Mouse (Mus musculus): Measurements from ENCODE around the gene Stk32c. TPM values are rescaled to one million over a fixed set of nuclear protein-coding genes. Genes with fewer than 3 reads are reported as not detected.

The Stk32c gene
- polyA plus RNA-seq, 1 experiment: 130 TPM

DNA sequence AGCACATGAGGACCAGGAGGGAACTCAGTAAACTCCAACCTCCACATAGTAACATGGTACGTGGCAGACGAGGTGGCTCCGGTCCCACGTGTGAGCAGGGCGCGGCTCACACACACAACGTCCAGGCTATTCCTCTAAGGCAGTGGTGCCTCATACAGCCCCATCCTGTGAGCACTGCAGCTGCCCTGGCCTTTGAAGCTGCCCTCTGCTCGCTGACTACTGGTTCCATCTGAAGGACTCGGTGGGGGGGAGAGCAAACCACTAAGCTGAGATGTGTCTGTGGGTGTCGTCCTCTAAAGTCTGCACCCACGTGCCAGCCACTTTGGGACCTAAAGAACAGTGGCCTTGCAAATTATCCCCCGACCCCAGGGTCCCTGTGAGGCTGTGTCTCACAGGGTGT lies 17.1 kb upstream of the Stk32c start:
- no peak for DNase-seq (ENCODE audit: extremely low spot score in 1 of 2, low spot score in 1 of 2)

DNA sequence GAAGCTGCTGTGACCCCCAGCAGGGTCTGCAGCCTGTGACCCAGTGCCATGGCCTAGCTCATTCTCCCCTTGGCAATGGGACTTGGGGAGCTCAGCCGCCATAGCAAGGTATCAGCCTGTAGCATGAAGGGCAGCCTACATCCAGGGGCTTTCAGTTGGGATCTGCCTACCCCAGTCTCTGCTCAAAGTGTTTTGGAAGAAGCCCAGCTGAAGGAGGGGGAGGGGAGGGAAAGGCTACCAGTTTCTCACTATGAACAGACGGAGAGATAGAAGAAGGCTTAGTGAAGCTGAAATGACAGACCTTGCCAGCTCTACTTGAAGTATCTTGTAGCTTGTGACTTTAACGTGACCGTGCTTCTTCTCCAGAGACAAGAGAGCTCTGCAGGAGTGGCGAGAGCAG lies 16.7 kb upstream of the Stk32c start:
- DNase-seq (ENCODE audit: extremely low spot score in 1 of 2, low spot score in 1 of 2): no peak

DNA sequence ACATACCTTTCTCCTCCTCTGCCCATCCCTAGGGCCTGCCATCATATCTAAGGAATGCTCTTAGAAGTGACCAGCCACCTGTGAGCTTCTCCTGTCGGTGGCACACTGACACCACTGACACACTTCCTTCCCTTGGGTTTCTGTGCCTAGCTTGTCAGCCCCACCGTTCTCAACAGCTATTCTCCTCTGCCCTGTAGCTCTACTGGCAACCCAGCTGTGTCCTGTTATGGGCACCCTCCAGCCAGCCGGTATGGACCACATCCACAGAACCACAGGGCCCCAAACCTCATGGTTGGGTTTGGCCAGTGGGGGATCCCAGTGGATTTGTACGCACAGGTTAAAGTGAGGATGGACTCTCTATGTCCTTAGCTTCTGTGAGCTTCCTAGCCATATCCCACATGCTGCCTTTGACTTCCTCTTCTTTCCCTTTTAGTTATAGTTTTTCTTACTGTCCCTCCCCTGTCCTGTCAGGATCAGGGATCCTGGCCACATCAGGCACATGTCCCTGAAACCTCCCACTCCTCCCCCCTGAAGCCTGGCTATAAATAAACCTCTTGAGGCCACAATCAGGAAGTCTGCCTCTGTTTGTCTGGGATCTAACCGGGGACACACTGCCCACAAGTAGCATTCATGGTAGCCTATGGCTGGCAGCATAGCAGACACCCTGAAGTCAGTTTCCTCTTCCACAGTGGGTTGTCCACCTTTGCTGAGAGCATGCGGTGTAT lies 15.5 kb upstream of the Stk32c start:
- DNase-seq (ENCODE audit: extremely low spot score in 1 of 2, low spot score in 1 of 2): no peak

DNA sequence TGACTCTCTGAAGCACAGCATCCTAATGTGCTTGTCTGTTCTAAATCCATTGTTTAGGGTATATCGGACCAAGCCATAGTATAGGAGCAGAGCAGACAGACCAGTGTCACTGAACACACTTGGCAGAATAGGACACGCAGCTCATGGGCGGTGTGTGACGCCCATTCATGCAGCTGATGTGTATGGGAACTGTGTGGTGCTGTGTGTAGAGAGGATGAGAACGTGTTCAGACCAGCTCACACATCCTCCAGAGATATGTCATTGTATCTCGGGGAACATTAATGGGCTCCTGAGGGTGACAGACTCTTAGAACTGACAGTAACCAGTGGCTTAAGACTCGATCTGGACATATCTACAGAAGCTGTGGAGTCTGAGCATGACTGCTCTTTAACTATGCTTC lies 13.3 kb upstream of the Stk32c start:
- no peak for DNase-seq (ENCODE audit: extremely low spot score in 1 of 2, low spot score in 1 of 2)

DNA sequence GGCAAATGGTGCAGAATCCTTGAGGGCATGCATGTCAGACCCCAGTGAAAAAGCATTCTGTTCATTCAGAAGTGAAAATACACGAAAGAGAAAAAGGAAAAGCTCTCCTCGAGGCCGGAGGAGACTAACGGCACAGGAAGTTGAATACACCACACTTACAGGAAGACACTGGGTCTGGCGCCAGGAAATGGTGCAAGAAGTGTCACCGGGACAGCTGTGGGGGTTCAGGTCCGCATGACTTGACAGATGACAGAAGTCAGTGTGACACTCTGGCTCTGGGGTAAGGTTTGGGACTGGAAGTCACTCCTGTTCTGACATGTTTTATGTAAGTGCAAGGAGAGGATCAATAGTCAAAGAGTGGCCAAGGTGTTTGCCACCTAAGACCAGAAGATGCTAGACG lies 11.6 kb upstream of the Stk32c start:
- no peak for DNase-seq (ENCODE audit: extremely low spot score in 1 of 2, low spot score in 1 of 2)

DNA sequence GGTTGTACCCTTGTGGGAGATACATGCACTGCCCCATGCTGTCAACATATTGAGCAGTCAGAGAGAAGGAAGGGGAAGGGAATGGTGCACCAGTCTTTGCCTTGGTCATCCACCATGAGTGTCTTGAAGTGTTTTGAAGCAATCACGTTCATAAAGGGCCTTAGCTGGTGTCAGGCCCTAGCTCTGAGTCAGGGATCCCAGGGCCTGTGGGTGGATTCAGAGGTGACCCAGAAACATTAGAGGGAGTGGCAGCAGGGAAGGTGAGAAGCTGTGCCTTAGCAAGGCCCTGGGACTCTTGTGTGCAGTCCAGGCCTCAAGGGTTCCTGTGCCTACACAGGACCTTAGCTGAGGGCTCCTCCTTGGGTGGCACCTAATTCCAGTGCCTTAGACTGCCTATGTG lies 11.0 kb upstream of the Stk32c start:
- DNase-seq (ENCODE audit: extremely low spot score in 1 of 2, low spot score in 1 of 2): no peak

DNA sequence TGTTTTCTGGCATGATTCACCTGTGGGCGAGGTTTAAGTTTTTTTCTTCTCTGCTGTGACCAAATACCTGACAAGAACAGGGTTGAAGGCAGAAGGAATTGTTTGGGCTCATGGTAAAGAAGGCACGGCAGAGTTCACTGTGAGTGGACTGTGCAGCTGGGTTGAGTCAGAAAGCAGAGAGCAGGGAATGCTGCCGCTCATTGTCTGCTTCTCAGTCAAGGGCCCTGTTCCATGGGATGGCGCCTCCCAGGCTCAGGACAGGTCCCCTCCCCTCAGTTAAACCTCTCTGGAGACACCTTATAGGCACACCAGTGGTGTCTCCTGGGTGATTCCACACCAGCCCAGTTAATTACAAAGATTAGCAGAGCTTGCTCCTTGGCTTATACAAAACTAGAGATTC lies 9.2 kb upstream of the Stk32c start:
- no peak for DNase-seq (ENCODE audit: extremely low spot score in 1 of 2, low spot score in 1 of 2)

DNA sequence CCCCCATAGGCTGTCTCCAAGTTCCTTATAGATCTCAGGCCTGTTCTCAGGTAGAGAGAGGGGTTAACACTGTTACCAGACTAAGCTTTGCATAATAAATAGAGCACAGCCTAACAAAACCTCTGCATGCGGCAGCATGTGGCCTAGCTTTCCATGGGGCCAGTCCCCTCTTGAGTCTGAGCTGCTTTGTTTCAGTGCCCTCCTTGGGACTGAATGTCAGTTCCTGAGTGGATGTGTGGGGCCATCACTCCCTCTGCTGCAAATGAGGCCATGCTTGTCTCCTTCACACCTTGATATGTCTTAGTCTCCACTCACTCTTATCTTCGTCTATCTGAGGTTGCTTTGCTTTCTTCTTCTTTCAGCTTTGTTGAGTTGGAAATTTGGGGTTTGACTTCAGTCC lies 8.7 kb upstream of the Stk32c start:
- no peak for DNase-seq (ENCODE audit: extremely low spot score in 1 of 2, low spot score in 1 of 2)

DNA sequence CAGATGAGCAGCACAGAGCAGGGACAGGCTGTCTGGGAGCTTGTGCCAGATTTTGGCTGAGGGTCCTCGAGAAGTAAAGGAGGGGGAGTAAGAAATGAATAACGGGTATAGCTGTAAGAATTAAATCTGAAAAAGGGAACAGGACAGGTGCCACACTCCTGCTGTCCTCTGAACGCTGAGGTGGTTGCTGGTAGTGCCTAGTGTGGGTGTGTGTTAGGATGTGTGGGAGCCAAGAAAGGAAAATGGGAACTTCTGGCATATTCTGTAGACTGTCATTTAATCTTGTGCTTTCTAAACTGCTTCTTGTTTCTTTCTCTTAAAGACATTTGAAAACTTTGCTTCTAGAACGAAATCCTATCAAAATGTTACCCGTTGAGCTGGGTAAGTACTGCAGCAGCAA lies 8.0 kb upstream of the Stk32c start:
- peak in 1 of 2 experiments; percentile 60 for DNase-seq (ENCODE audit: extremely low spot score in 1 of 2, low spot score in 1 of 2)

DNA sequence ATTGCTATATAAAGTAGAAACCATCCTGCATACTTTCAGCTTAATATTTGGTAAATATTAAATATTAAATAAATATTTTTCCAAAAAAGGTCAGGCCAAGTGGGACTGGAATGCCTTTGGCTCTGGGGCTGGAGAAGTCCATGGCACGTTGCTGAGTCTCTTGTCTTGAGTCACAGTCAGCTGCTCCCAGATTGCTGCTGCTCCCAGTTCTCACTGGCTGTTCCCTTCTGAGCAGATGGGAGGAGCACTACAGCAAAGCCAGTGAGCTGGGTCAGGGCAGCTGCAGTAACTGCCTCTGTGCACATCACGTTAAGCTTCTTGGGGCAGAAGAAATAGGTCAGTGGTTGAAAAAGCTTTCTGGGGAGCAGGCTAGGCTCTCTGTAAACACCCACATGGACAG lies 7.2 kb upstream of the Stk32c start:
- no peak for DNase-seq (ENCODE audit: extremely low spot score in 1 of 2, low spot score in 1 of 2)

DNA sequence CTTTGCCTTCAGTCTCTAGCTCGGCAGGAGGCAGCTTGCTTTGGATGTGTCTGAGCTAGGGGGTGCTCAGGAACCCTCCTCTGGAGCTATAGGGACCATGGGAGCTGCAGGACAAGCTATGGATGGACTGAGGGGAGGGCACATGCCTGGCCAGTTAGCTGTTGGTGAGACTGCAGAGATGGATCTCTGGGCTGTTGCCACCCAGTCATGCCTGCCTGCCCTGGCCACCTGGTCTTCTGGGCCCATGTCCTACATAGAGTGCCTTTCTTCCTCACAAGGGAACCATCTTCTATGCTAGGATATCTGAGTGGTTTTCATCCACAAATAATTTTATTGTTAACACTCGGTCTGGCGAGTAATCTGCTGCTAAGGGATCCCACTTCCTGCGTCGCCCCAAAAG lies 6.4 kb upstream of the Stk32c start:
- no peak for DNase-seq (ENCODE audit: extremely low spot score in 1 of 2, low spot score in 1 of 2)

DNA sequence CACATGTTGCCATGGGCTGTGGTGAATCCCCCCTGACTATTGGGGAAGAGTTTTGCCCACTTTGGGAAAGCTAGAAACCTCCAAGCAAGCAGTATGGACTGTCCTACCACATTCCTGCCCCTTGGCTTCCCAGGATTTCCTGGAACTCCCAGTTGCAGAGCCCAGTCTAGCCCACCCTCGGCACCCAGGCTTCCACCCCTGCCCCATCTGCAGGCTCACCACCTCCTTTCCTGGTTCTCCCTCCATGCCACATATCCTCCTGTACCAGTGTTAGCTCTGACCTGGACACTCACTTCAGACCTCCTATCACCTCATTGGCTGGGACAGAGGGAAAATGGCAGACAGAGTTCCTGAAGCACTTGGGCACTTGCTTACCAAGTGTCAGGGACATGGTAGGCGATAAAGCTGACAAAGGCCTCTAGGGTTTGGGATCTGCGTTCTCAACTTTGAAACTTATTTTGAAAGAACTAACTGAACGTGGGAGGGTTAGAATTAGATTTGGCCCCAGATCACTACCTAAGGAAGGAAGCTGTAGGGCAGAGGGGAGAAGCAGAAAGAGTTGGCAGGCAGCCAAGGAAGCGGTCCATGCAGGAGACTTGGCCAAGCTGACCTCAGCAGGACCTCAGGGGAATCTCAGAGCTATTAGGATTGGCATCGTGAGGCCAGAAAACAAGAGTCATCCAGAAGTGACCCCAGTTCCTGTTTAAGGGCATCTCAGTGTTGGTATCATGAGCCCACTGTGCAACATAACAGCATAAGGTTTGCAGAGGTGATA lies 5.7 kb upstream of the Stk32c start:
- DNase-seq (ENCODE audit: extremely low spot score in 1 of 2, low spot score in 1 of 2): no peak

DNA sequence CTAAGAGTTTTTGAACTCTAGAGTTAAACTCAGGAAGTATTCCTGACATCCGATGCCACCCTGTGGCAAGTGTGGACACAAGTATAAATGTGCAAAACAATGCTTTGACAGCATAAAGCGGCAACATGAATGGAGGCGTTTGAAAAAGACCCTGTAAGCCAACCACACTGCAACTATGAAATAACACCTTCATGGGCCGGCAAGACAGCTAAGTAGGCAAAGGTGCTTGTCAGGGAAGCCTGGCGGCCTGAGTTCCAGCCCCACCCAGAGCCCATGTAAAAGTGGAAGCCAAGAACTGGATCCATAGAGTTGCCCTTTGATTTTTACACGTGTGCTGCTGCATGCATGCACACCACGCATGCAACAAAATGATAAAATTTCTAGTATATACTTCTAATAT lies 3.9 kb upstream of the Stk32c start:
- DNase-seq (ENCODE audit: extremely low spot score in 1 of 2, low spot score in 1 of 2): no peak

DNA sequence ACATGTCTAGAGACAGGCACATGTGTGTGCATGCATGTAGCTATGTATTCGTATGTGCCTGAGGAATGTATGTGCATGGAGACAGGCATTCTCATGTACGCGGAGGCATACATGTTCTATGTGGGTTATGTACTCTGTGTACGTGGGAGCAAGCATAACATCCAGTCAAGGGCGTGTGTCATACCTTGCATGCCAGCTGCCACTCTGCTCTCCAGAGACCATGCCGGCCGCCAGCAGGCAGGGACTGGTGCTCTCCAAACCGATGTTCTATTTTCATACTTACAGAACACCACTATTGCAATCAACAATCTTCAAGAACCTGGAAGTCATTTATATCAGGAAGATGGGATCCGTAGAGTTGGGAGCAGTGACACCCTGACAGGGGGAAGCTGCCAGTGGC lies 3.4 kb upstream of the Stk32c start:
- no peak for DNase-seq (ENCODE audit: extremely low spot score in 1 of 2, low spot score in 1 of 2)

DNA sequence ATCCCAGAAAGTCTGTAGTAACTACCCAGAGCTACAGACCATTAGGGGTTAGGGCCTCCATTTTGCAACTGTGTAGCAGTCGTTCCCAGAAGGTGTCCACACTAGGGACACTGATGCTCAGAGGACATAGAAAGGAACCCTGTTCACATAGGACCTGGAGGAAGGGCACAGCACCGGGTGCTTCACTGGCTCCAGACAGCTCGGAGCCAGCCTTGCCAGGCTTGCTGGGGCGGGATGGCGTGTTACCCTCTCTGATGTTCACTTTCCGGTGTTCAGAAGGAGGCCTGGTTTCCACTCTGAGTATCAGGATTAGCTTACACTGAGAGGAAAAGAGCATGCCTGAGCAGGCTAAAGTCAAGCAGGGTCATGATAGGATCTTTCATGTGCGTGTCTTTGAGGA lies 2.8 kb upstream of the Stk32c start:
- DNase-seq (ENCODE audit: extremely low spot score in 1 of 2, low spot score in 1 of 2): no peak

DNA sequence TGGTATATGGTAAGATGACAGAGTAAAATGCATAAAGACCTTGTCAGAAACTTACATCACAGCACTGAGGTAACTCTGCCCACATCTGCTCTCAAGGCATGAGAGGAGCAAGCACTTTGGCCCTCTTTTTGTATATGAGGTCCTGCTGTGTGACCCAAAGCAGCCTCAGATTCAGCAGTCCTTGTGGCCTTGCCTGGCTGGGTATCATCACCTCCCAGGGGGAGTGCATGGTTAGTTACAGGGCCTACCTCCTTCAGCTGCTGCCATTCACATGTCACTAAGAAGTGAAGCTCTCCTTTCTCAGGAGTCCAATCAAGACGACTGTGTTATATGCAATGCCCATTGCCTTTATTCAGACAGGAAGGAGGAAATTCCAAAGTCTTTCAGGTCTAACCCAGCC lies 2.4 kb upstream of the Stk32c start:
- DNase-seq (ENCODE audit: extremely low spot score in 1 of 2, low spot score in 1 of 2): no peak

DNA sequence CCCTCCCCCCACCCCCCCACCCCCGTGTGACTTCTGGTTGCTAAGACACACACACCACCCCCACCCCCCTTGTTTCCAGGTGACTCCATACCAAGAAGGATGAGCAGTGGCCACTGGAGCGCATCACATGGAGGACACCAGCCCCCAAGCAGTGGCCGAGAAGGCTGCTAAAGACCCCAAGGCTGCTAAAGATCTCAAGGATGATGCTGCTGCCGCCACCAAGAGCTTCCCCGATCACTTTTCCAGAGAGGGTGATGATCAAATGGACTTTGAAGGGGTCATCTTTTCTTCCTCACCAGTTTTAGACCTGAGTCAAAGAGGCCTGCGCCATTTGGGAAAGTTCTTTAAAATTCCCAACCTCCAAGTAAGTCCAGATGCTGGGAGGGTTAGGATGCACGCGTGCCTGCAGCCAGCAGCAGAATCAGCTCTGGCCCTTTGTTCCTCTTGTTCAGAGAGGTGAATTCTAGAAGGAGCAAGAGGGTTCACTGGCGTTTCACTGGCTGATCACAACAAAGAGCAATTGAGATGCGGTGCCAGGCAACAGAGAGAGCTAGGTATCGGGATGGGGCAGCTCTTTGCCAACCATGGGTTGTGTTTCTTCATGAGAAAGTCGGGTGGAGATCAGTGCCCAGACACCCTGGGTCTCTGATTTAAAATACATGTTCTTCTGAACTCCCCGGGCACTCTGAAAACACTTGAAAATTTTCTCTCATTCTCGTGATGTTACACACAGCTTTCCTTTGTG lies 1.7 kb upstream of the Stk32c start:
- DNase-seq (ENCODE audit: extremely low spot score in 1 of 2, low spot score in 1 of 2): no peak

DNA sequence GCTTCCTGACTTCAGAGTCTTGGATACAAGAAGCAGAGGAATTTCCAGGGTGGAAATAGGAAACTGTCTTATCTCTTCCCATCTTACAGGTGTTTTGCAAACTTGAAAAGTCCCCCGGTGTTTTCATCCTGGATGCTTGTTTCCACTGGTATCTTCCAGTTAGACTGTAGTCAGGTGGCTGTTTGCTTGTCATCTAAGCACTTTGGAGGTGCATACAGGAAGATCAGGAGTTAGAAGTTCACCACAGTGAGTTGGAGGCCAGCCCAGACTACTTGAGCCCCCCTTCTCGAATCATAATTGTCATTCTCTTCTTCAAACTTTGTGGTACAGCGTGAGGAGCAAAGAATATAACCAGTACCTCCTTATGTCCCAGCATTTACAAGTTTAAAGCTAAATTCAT lies 1.1 kb upstream of the Stk32c start:
- DNase-seq (ENCODE audit: extremely low spot score in 1 of 2, low spot score in 1 of 2): no peak

DNA sequence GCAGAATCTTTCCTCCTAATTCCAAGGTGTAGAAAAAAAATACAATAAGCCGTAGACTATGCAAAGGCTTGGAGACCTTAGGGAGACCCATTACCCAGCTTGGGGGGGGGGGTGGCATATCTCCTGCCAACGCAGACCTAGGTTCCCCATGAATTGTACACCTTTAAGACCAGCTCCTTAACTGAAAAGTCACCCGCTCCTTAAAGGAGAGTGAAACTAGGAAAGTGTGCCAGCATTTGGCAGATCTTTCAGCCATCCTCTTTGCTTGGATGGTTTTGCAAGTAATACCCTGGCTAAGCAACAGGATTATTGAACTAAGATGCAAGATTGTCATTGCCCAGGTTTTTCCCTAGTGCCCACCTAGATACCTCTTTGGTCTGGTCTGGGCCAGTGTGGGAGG lies 644 bp upstream of the Stk32c start:
- no peak for DNase-seq (ENCODE audit: extremely low spot score in 1 of 2, low spot score in 1 of 2)

DNA sequence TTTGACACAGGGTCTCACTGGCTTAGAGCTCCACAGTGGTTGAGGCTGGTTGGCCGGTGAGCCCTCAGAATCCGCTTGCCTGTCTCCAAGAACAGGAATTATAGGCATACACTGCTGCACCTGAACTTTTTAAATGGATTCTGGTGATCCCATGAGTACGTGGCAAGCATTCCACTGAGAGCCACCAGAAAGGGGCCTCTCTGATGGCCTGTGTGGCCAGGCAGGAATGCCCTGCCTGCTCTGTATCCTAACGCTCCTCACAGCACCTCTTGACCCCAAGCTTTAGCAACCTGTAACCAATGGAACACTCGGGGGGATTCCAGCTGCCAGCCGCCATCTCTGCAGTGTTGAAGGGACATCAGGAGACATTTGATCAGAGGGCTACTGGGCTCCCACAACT lies 1.3 kb downstream of the Stk32c start:
- no peak for DNase-seq (ENCODE audit: extremely low spot score in 1 of 2, low spot score in 1 of 2)

DNA sequence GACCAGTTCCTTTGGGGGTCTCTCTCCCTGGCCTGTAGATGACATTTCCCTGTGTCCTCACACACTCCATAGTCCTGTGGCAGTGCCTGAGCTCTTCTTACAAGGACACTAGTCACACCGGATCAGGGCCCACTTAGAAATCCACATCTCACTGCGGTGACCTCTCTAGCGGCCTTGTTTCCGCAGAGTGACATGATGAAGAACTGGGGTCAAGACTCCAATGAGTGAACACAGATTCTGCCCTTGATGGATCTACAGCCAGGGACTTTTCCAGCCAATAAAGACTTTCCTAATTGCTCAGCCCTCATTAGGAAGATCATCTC lies 4.4 kb downstream of the Stk32c start:
- no peak for DNase-seq (ENCODE audit: extremely low spot score in 1 of 2, low spot score in 1 of 2)
